Mouse (Mus musculus) T-helper 1 cell (primary cell): ENCODE results near the gene Fuk.

ENCODE experiments used
- in situ Hi-C: fragments of 300-600 bp; cut with MboI, MseI; formaldehyde crosslinking; loops from one replicate; pipeline ENCODE4 v1.15.1; 2025; ENCODE audit warnings: high pct_unique_total_duplicates

The Fuk gene

GRCm38 (mm10) chr8:110919341-110920031, 17.2 kb upstream of the Fuk start, which contains the start of gene St3gal2:
Gene St3gal2, plus strand, starts transcription at chr8:110919922.
- in situ Hi-C loops = no loop called here

GRCm38 (mm10) chr8:110918460-110918859, 16.2 kb upstream of the Fuk start:
- in situ Hi-C loops = no loop called here

GRCm38 (mm10) chr8:110918027-110918426, 15.7 kb upstream of the Fuk start:
- in situ Hi-C loops = no loop called here

GRCm38 (mm10) chr8:110917415-110917814, 15.1 kb upstream of the Fuk start:
- in situ Hi-C loops = no loop called here

- in situ Hi-C loops = loop anchor here (5.0 kb wide), 1 partner anchor 40 kb away; no protein-coding TSS in a partner anchor
These were observed 9.6 kb upstream of the Fuk start for GRCm38 (mm10) chr8:110911576-110912570.

GRCm38 (mm10) chr8:110909850-110910249, 7.6 kb upstream of the Fuk start:
- in situ Hi-C loops = loop anchor here (5.0 kb wide), 1 partner anchor 42 kb away; no protein-coding TSS in a partner anchor

- in situ Hi-C loops = no loop called here
These were observed 4.4 kb upstream of the Fuk start for GRCm38 (mm10) chr8:110906682-110907081.

GRCm38 (mm10) chr8:110905404-110905803, 3.1 kb upstream of the Fuk start:
- in situ Hi-C loops = no loop called here

GRCm38 (mm10) chr8:110902579-110902965, 284 bp upstream of the Fuk start:
- in situ Hi-C loops = no loop called here

GRCm38 (mm10) chr8:110901056-110901455, 1.2 kb downstream of the Fuk start:
- in situ Hi-C loops = no loop called here

- in situ Hi-C loops = no loop called here
These were observed 4.8 kb downstream of the Fuk start for GRCm38 (mm10) chr8:110897495-110897894.

GRCm38 (mm10) chr8:110895812-110896211, 6.5 kb downstream of the Fuk start:
- in situ Hi-C loops = no loop called here

- in situ Hi-C loops = no loop called here
These were observed 7.0 kb downstream of the Fuk start for GRCm38 (mm10) chr8:110895254-110895653.

- in situ Hi-C loops = no loop called here
These were observed 7.4 kb downstream of the Fuk start for GRCm38 (mm10) chr8:110894851-110895250.

- in situ Hi-C loops = no loop called here
These were observed 9.4 kb downstream of the Fuk start for GRCm38 (mm10) chr8:110892913-110893312.

GRCm38 (mm10) chr8:110892040-110892439, 10.2 kb downstream of the Fuk start:
- in situ Hi-C loops = no loop called here

GRCm38 (mm10) chr8:110889904-110890470, 12.3 kb downstream of the Fuk start:
- in situ Hi-C loops = no loop called here

- in situ Hi-C loops = no loop called here
These were observed 13.4 kb downstream of the Fuk start for GRCm38 (mm10) chr8:110888860-110889259.

GRCm38 (mm10) chr8:110888441-110888840, 13.8 kb downstream of the Fuk start:
- in situ Hi-C loops = no loop called here

- in situ Hi-C loops = no loop called here
These were observed 14.7 kb downstream of the Fuk start for GRCm38 (mm10) chr8:110887551-110887950.

GRCm38 (mm10) chr8:110886634-110887033, 15.7 kb downstream of the Fuk start:
- in situ Hi-C loops = no loop called here

- in situ Hi-C loops = no loop called here
These were observed 18.5 kb downstream of the Fuk start for GRCm38 (mm10) chr8:110883824-110884223.
